Mouse (Mus musculus): ENCODE data around the gene Mpped2.

- no peak for TF ChIP-seq CTCF (IDR thresholded peaks at IDR 0.05; ENCODE audit: low read depth)
- TF ChIP-seq EP300 (IDR thresholded peaks at IDR 0.05; ENCODE audit: low read depth), result no peak
These were observed 54.3 kb downstream of the Mpped2 start for GRCm38 (mm10) chr2:106747342-106747741.
